Mouse (Mus musculus) forebrain, embryonic 10.5 days (tissue): ENCODE results near the gene Ntn3. TPM values are rescaled to one million over a fixed set of nuclear protein-coding genes. Genes with fewer than 3 reads are reported as not detected.

Experiments used
- DNase-seq: peaks from one replicate; pipeline ENCODE4 v3.0.0-alpha.2; 2017; ENCODE audit warnings: low spot score; ENCODE audit errors: extremely low spot score
- H3K27ac ChIP-seq: fragments of 300-500 bp; sonication (generic); 2 replicates; pipeline ENCODE4 v1.5.1; 2016; ENCODE audit warnings: mild to moderate bottlenecking
- H3K27me3 ChIP-seq: fragments of 300-500 bp; sonication (generic); 2 replicates; pipeline ENCODE4 v1.6.1; 2016; ENCODE audit warnings: mild to moderate bottlenecking; ENCODE audit not compliant: poor library complexity, severe bottlenecking
- H3K36me3 ChIP-seq: fragments of 300-500 bp; sonication (generic); replicated peaks from 2 replicates; pipeline ENCODE4 v1.6.1; 2016; ENCODE audit warnings: mild to moderate bottlenecking, moderate library complexity
- H3K4me1 ChIP-seq: fragments of 300-500 bp; sonication (generic); 2 replicates; pipeline ENCODE4 v1.6.1; 2016
- H3K4me3 ChIP-seq: fragments of 300-500 bp; sonication (generic); 2 replicates; pipeline ENCODE4 v1.5.1; 2016; ENCODE audit warnings: mild to moderate bottlenecking, moderate library complexity
- H3K9me3 ChIP-seq: fragments of 300-500 bp; sonication (generic); 2 replicates; pipeline ENCODE4 v1.6.1; 2016; ENCODE audit warnings: mild to moderate bottlenecking, moderate library complexity
- WGBS: fragments of 180-500 bp; shearing (Covaris S2); methylation state at CpG from one replicate; pipeline ENCODE4 v1.1.7; 2016; 5-methylcytosine and 5-hydroxymethylcytosine counted together
- polyA plus RNA-seq: library from polyadenylated mRNA; unstranded; fragments of >200 nt; fragmentation: Nextera tagmentation; extraction: Ambion mirVana; gene quantifications from 2 replicates; pipeline ENCODE4 v1.2.1, GENCODE M21; 2016

Ntn3 gene
- polyA plus RNA-seq, 1 experiment from 2014 or later, result 2.3 TPM

GRCm38 (mm10) chr17:24195349-24195748, 14.0 kb downstream of the Ntn3 start:
- DNase-seq, result no peak
- Histone ChIP-seq H3K27ac (no peak overlapping the region), H3K27me3 (no peaks in the 10 kb centered on the region), H3K4me1 (peaks cover 17% of the 10 kb centered on the region), H3K9me3 (no peaks in the 10 kb centered on the region), H3K36me3 (no peaks in the 10 kb centered on the region; the same call in 1 of the 2 replicates), H3K4me3 (no peak overlapping the region)
- WGBS, result 73% methylated on average over 2 of the region's 2 CpGs

DNA sequence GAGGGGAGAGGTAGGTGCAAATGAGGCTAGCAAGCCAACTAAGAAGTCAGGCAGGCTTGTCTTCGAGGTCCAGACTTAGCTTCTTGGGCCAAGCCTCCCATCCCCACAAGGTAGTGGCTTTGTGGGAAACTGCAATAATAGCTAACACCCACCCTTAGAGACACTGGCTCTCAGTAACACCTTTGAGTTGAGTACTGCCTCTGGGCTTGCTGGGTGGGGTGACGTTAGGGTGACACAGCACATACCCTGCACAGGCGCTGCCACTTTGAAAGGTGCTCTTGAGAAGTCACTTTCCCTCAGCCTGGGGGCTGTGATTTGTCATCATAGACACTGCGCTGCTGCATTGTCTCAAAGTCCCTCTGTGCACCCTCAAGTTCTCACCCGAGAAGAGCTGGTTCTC, 15.6 kb downstream of the Ntn3 start:
- Histone ChIP-seq H3K4me3 (no peak overlapping the region), H3K36me3 (peaks cover 3% of the 10 kb centered on the region), H3K27me3 (no peaks in the 10 kb centered on the region), H3K4me1 (peaks cover 10% of the 10 kb centered on the region; the same call in 1 of the 2 replicates), H3K27ac (no peak overlapping the region), H3K9me3 (no peaks in the 10 kb centered on the region)
- DNase-seq, result no peak
- whole genome bisulfite sequencing, result 91% methylated on average over 5 of the region's 5 CpGs

GRCm38 (mm10) chr17:24193268-24193667, 16.1 kb downstream of the Ntn3 start:
- no peak for DNase-seq
- H3K4me1 ChIP-seq, result peaks cover 10% of the 10 kb centered on the region; the same call in 1 of the 2 replicates
- H3K36me3 ChIP-seq, result peaks cover 7% of the 10 kb centered on the region
- H3K27ac ChIP-seq, result no peak overlapping the region
- H3K27me3 ChIP-seq, result no peaks in the 10 kb centered on the region
- no peaks in the 10 kb centered on the region for H3K9me3 ChIP-seq
- H3K4me3 ChIP-seq, result no peak overlapping the region
- 89% methylated on average over 8 of the region's 8 CpGs for WGBS

DNA sequence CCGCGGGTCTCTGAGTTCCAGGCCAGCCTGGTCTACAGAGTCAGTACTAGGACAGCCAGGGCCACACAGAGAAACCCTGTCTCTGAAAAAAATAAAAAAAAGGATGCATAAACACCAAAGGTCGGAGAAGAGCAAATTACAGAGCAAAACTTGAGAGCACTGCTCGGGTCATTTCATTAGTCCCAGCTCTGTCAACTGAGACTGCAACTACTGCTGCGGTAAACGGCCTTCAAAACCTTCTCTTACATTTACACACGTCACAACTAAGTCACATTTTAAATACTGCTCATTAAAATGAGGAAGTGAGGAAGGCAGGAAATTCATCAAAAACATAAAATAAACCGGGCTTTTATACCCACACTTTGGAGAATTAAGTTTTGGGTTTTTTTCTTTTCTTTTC, 16.5 kb downstream of the Ntn3 start:
- 89% methylated on average over 8 of the region's 8 CpGs for WGBS
- H3K9me3 ChIP-seq, result no peaks in the 10 kb centered on the region

GRCm38 (mm10) chr17:24191481-24191880, 17.9 kb downstream of the Ntn3 start:
- Histone ChIP-seq H3K27ac (no peak overlapping the region), H3K9me3 (no peaks in the 10 kb centered on the region), H3K4me1 (peaks cover 10% of the 10 kb centered on the region; the same call in 1 of the 2 replicates), H3K27me3 (no peaks in the 10 kb centered on the region), H3K36me3 (peaks cover 12% of the 10 kb centered on the region), H3K4me3 (no peak overlapping the region)
- 77% methylated on average over 4 of the region's 4 CpGs for WGBS
- DNase-seq, result no peak

More for the DNA sequence above, 16.5 kb downstream of the Ntn3 start:
- Histone ChIP-seq H3K4me3 (no peak overlapping the region), H3K27me3 (no peaks in the 10 kb centered on the region), H3K4me1 (peaks cover 10% of the 10 kb centered on the region; the same call in 1 of the 2 replicates), H3K27ac (no peak overlapping the region), H3K36me3 (peaks cover 10% of the 10 kb centered on the region)
- DNase-seq, result no peak

DNA sequence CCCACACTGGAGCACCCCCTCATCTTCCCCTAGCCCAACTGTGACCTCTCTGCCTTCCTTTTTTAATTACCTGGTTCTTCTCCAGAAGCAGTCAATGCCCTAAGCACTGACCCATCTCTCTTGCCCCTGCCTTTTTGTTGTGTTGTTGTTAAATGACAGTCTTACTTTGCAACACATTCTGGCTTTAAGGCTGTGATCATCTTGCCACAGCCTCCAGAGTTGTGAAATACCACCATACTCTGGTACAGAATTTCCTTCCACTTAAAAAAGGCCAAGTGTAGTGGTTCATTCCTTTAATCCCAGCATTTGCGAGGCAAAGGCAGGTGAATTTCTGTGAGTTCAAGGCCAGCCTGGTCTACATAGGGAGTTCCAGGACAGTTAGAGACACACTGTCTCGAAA, 18.4 kb downstream of the Ntn3 start:
- Histone ChIP-seq H3K9me3 (no peaks in the 10 kb centered on the region), H3K4me3 (no peak overlapping the region), H3K4me1 (peaks cover 10% of the 10 kb centered on the region; the same call in 1 of the 2 replicates), H3K27ac (no peak overlapping the region), H3K27me3 (no peaks in the 10 kb centered on the region), H3K36me3 (peaks cover 13% of the 10 kb centered on the region)
- 90% methylated on average over 2 of the region's 2 CpGs for WGBS
- no peak for DNase-seq

DNA sequence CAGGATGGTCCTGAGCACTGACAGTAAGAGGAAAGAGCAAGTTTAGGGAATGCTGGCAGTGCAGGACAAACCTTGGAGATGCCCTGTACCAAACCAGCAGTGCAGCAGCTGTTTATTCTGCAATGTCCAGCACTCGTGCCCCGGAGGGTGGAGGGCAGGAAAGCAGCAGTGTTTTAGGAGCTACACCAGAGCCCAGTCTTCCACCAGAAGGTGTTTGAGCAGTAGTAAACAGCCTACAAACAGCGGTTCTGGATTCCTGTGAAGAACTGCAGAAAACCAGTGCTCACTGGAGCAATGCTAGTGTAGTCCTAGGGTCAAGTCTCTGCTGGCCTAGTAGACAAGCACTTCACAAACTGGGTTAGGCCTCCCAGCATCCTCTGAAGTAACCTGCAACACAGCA, 35.1 kb downstream of the Ntn3 start:
- H3K4me3 ChIP-seq, result no peak overlapping the region
- H3K36me3 ChIP-seq, result no peaks in the 10 kb centered on the region

DNA sequence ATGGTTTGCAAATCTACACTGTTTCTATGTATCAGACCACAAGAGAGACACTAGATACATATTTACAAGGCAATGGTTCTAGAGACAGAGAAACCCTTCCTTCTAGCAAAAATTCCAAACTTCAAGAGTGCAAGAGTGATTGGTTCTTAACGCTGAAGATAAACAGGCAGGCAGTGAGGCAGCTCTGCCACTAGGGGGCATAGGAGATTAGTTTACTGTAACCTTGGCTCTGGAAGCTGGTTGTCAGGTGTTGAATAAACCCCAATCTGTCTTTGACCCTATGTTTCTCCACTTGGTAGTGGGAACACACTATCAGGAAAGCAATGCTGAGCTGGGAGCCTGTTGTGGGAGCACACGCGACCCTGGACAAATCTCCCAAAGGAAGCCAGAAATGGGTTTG, 35.9 kb downstream of the Ntn3 start:
- 4% methylated on average over 3 of the region's 3 CpGs for WGBS
- Histone ChIP-seq H3K4me3 (no peak overlapping the region), H3K4me1 (peaks cover 9% of the 10 kb centered on the region), H3K36me3 (no peaks in the 10 kb centered on the region), H3K9me3 (no peaks in the 10 kb centered on the region), H3K27ac (no peak overlapping the region), H3K27me3 (no peaks in the 10 kb centered on the region)
- DNase-seq, result peak; percentile 43

More for the DNA sequence above, 35.1 kb downstream of the Ntn3 start:
- Histone ChIP-seq H3K4me1 (peaks cover 7% of the 10 kb centered on the region), H3K27ac (no peak overlapping the region), H3K27me3 (no peaks in the 10 kb centered on the region), H3K9me3 (no peaks in the 10 kb centered on the region)
- 77% methylated on average over 3 of the region's 3 CpGs for WGBS
- no peak for DNase-seq

DNA sequence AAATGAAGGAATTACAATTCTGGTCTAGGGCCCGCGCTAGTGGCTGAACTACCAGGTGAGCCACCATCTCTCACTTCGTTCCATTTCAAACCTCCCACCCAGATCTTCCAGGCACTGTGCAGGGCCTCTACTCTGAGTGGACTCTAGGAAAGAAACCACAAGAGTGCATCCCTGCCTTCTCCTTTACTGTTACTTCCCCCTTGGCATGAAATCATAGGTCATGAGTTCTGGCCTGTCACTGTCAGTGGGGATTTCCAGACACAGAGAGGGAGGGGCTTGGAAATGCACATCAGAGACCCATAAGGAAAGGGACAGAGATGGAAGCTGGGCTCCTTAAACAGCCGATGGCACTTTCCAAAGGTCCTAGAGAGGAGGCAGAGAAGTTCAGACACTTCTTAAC, 37.6 kb downstream of the Ntn3 start:
- Histone ChIP-seq H3K36me3 (peaks cover 13% of the 10 kb centered on the region), H3K9me3 (no peaks in the 10 kb centered on the region), H3K4me1 (peaks cover 21% of the 10 kb centered on the region), H3K27me3 (no peaks in the 10 kb centered on the region), H3K4me3 (no peak overlapping the region), H3K27ac (no peak overlapping the region)
- DNase-seq, result no peak
- 82% methylated on average over 4 of the region's 4 CpGs for WGBS

DNA sequence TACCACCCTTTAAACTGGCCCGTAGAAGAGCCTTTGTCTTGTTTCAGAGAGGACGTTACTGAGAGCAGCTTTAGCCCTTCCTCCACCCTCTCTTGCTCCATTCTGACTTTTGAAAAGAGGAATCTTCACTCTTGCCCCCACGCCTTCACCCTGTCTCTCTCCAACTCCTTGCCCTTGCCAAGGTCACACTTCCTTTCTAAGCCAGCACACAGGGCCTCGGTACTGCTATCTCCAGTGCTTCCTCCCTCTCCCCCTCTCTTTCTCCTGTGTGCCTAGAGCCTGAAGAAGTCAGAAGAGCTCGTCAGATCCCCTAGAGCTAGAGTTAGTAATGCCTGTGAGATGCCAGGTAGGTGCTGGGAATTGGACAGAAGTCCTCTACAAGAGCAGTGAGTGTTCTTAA, 38.6 kb downstream of the Ntn3 start:
- Histone ChIP-seq H3K27ac (no peak overlapping the region), H3K27me3 (no peaks in the 10 kb centered on the region), H3K4me1 (peaks cover 21% of the 10 kb centered on the region), H3K4me3 (peak overlapping the region; percentile 96; the same call in 1 of the 2 replicates), H3K36me3 (peaks cover 19% of the 10 kb centered on the region), H3K9me3 (no peaks in the 10 kb centered on the region)
- no peak for DNase-seq
- 80% methylated on average over 5 of the region's 5 CpGs for WGBS

- Histone ChIP-seq H3K27ac (peak overlapping the region; percentile 98), H3K36me3 (peaks cover 25% of the 10 kb centered on the region), H3K27me3 (no peaks in the 10 kb centered on the region), H3K9me3 (no peaks in the 10 kb centered on the region), H3K4me1 (peaks cover 21% of the 10 kb centered on the region), H3K4me3 (peak overlapping the region; percentile 96)
- 71% methylated on average over 3 of the region's 3 CpGs for WGBS
- no peak for DNase-seq
Measured at GRCm38 (mm10) chr17:24170125-24170524, 39.2 kb downstream of the Ntn3 start.

DNA sequence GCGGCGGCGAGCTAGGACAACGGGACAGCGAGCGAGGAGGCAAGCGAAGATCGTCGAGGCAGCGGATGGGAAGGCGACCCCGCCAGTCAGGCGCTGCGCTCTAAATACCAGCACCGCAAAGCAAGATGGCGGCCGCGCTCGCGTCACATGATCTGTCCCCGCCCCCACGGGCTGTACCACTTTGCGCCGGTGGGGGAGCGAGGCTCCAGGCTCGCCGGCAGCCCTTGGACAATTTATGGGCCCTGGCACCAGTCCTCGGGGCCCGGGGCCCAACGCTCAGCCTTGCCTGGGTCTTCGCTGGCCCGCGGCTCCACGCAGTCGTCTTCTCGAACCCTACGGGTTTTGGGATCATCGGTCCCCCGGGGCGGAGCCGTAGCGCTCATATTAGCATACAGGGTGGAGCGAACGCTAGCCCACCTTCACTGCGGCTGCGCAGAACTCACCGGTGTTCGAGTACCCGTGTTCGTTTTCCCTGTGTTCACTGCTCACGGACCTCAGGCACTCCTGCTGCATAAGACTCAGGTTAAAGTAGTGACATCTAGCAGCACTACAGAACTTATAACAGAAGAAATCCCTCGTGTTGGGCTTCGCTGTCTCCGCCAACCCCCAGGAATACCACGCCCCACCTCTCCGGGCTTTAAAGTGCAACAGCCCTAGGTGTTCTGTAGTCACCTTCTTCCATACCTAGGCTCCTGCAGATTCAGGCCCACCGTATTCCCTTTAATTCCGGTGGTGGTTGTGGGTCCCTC, 39.8 kb downstream of the Ntn3 start, which contains the start of gene Atp6v0c:
Atp6v0c (minus strand) TSS at position 386 of the 749 bp plus-strand sequence.
- Histone ChIP-seq H3K27ac (peak within 1 kb of the TSS; percentile 98), H3K4me1 (peaks cover 21% of the 10 kb centered on the region), H3K9me3 (no peaks in the 10 kb centered on the region), H3K4me3 (peak within 1 kb of the TSS; percentile 96), H3K27me3 (no peaks in the 10 kb centered on the region), H3K36me3 (peaks cover 32% of the 10 kb centered on the region)
- 1% methylated on average over 58 of the region's 58 CpGs for WGBS
- DNase-seq, result peak; percentile 93

- no peaks in the 10 kb centered on the region for H3K27me3 ChIP-seq
- peak; percentile 72 for DNase-seq
- H3K27ac ChIP-seq, result peak overlapping the region; percentile 98
- under 1% methylated on average over 40 of the region's 41 CpGs for WGBS
- H3K36me3 ChIP-seq, result peaks cover 33% of the 10 kb centered on the region
- H3K9me3 ChIP-seq, result no peaks in the 10 kb centered on the region
- H3K4me1 ChIP-seq, result peaks cover 21% of the 10 kb centered on the region
- peak overlapping the region; percentile 96 for H3K4me3 ChIP-seq
Measured at GRCm38 (mm10) chr17:24168590-24169277, 40.6 kb downstream of the Ntn3 start.
